Mouse (Mus musculus): Measurements from ENCODE around the gene Igsf23.
A peak's percentile ranks its signal among the peaks of the same experiment; 100 is the strongest.
"Not testable (repeated sequence)": the region's sequence is repeated elsewhere in the genome, so short reads cannot be mapped to it uniquely, and the experiment has no call there.

The Igsf23 gene

DNA sequence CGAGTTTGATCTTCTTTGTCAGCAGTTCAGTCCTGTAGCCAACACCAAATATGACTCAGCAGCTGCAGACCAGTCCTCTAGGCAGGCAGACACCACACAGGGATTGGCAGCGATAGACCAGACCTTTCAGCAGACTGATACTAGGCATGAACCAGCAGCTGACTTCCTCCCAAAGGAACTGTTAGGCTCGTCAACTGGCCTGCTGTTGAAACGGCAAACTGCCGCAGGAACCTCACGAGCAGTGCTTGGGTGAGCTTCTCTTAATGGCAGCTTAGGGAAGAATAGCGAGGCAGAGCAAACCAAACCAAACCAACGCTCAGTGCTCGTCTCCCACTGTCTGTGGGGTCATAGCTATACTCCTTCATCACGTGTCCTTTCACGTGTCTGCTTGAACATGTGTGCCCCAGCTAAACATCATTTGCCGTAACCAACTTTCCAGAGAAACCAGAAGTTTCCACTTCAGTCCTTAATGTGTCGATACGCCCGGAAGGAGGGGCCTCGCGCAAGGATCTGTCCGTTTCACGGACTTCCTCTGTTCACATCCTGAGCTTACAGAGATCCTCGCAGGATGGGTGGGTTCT lies 15.3 kb downstream of the Igsf23 start:
- no peak for DNase-seq (ENCODE audit: low spot score)

GRCm38 (mm10) chr7:19932877-19933809 lies 17.4 kb downstream of the Igsf23 start:
- DNase-seq (ENCODE audit: low spot score) = peak; percentile 46

- no peak for DNase-seq (ENCODE audit: low spot score)
Observed at GRCm38 (mm10) chr7:19932133-19932876, 18.3 kb downstream of the Igsf23 start.

DNA sequence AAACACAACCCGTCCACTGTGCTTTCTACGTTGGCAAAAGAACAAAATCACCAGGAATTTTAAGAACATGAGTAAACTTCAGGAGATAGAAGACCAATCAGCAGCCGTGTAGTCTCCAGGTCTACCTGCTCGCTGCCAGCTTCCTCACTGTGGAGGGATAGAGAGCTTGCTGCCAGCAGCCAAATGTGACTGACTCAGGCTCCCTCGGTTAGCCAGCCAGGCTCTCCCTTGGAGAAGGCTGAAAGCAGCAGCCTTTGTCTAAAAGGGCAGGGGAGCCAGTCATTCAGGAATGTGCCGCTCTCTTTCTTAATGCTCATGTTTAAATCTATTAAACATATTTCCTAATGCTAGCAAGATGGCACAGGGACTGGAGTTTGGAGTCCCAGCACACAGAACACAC lies 20.1 kb downstream of the Igsf23 start:
- DNase-seq (ENCODE audit: low spot score) = not testable (repeated sequence)

DNA sequence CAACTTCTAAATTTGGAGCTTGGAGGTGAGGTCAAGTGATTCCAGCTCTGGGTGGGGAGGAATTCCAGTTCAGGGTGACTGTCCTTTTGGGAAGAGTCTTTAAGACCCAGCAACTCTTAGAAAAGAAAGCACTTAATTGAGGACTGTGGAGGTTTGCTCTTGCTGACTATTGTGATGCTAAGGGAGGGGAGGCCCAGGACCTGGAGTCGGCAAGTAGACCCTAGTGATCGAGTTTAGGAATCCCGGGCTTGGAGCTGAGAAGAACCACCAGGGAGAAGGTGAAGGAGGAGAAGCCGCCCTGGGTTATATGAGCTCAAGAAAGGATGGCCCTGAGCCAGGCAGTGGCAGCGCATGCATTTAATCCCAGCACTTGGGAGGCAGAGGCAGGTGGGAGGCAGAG lies 22.1 kb downstream of the Igsf23 start:
- DNase-seq (ENCODE audit: low spot score) = no peak

GRCm38 (mm10) chr7:19926849-19927480 lies 23.6 kb downstream of the Igsf23 start:
- DNase-seq (ENCODE audit: low spot score) = no peak

DNA sequence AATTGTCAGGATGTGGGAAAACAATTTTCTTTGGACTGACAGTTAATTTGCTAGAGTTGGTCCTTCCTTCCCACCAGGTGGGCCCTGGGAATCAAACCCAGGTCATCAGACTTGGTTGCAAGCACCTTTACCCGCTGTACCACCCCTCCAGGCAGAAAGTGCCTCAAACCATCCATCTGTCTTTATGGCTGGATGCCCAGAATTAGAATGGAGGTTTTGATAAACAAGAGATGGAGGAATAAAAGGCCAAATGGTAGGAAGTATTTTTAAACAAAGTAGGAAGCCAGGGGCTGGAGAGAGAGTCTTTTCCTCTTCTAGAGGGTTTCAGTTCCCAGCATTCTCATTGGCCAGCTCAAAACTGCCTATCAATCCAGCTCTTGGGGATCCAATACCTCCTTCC lies 25.2 kb downstream of the Igsf23 start:
- DNase-seq (ENCODE audit: low spot score) = no peak

DNA sequence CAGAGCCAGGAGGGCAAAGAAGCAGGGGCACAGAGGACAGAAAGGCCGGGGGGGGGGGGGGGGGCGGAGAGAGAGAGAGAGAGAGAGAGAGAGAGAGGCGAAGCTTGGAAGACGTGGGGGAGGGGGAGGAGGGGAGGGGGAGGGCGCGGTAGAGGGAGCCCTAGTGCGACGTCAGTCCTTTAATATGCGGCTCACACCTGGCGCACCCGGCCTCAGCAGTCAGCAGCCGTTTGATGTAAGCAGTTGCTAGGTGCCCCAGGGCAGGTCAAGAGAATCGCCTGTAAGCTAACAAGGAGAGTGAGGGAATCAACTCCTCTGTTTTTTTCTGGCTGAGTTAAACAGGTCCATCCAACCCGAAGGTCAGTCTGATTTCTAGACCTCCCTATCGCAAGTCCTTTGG lies 26.8 kb downstream of the Igsf23 start:
- no peak for DNase-seq (ENCODE audit: low spot score)

DNA sequence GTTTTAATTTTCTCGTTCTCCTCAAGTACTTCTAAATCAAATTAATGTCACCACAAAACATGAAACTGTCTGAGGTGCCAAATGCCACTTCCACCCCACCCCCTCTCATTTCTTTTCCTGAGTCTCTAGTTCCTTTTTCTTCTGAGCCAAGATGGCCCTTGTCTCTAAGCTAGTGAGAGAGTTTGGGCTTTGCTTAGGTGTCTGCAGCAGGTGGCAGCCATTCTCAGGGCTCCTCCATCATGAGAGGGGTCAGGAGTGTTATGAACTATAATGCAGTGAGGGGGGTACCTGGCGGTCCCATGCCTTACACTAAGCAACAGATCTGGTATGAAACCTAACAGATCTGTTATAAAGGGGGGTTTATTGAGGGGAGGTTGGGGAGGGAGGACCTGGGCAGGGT lies 27.2 kb downstream of the Igsf23 start:
- no peak for DNase-seq (ENCODE audit: low spot score)

GRCm38 (mm10) chr7:19920506-19921261 lies 29.9 kb downstream of the Igsf23 start, which contains the start of gene Pvr:
Gene Pvr (minus strand): TSS chr7:19921160.
- DNase-seq (ENCODE audit: low spot score) = no peak

DNA sequence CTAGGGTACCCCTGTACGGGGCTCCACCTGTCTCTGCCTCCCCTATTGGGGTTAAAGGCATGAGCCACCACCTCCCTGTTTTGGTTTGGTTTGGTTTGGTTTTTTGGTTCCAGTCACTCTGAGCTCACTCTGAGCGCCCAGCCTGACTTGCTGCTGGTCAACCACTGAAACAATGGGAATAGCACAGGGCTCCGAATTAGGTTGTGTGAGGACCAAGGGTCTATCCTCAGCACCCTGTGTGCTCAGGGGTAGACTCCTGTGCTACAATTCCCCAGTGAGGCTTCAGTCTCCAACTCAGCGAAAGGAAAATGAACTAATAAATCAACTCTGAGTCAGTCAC lies 30.4 kb downstream of the Igsf23 start:
- no peak for DNase-seq (ENCODE audit: low spot score)

DNA sequence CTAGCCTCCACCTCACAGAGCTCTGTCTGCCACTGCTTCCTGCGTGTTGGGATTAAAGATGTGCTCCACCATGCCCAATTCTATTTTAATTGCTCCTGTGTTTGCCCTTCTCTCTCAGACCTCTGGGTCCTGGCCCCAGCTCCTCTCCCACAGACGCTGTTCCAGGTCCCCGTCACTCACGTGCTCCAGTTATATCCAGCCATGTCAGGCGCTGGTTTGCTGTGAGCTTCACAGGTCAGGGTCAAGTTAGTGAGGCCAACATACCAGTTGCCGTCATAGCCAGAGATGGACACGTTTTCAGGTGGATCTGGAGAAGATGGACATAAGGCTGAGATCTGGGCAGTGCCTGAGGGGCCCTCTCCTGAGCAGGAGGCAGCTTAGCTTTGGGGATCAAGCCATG lies 36.0 kb downstream of the Igsf23 start:
- no peak for DNase-seq (ENCODE audit: low spot score)

DNA sequence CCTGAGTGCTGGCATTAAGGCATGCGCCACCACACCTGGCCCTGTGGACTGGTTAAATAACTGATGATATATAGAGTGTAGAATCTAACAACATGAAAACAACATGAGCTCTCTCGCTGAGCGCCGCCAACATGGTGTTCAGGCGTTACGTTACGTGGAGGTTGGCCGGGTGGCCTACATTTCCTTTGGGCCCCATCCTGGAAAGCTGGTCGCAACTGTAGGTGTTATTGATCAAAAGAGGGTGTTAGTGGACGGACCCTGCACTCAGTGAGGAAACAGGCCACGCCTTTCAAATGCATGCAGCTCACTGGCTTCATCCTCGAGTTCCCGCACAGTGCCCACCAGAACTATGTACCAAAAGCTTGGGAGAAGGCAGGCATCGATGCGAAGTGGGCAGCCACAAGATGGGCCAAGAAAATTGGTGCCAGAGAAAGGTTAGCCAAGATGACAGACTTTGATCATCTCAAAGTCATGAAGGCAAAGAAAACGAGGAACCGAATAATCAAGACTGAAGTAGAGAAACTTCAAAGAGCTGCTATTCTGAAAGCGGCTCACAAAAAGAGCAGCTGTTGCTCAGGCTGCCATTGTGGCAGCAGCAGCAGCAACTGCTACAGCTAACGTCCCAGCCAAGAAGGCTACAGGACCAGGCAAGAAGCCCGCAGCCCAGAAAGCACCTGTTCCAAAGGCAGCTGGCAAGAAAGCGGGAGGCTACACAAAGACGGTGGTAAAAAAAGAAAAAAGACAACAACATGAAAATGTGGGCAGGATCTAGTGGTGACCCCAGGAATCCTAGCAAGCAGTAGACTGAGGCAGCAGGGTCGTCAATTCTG lies 38.6 kb downstream of the Igsf23 start:
- DNase-seq (ENCODE audit: low spot score) = no peak

GRCm38 (mm10) chr7:19911292-19911658 lies 39.3 kb downstream of the Igsf23 start:
- no peak for DNase-seq (ENCODE audit: low spot score)

- peak; percentile 50 for DNase-seq (ENCODE audit: low spot score)
Observed at GRCm38 (mm10) chr7:19910421-19911291, 39.9 kb downstream of the Igsf23 start.

DNA sequence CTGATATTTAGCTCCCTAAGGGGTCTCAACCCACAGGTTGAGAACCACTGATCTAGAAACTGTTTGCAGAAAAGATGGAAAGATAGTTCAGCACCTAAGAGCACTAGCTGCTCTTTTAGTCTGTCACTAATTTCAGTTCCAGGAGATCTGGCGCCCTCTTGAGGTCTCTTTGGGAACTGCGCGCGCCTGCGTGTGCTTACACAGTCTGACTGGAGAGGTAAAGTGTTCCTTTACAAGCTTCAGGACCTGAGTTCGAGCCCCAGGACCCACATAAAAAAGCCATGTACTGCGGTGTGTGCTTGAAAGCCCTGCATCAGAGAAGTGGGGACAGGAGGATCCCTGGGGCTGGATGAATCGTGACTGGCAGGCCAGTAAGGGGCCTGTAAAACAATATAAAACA lies 60.7 kb downstream of the Igsf23 start:
- peak; percentile 50 for DNase-seq (ENCODE audit: low spot score)

- no peak for DNase-seq (ENCODE audit: low spot score)
Observed at GRCm38 (mm10) chr7:19887849-19888248, 62.7 kb downstream of the Igsf23 start, which contains the start of gene Ceacam19. Gene Ceacam19 (minus strand): TSS chr7:19887965.

Data from c-Kit-positive CD71-positive TER-119-positive erythroid progenitor cells, embryonic 14.5 days (primary cell).